Mouse (Mus musculus) heart, postnatal 0 days (tissue): Measurements from ENCODE around the gene 4930415O20Rik.

Experiments
- CTCF ChIP-seq: IDR thresholded peaks from 2 replicates; pipeline ENCODE4 v1.5.1; 2016; ENCODE audit warnings: antibody characterized with exemption, control low read depth, low read depth
- EP300 ChIP-seq: IDR thresholded peaks from 2 replicates; pipeline ENCODE4 v1.6.1; 2016; ENCODE audit warnings: antibody characterized with exemption, low read depth

DNA sequence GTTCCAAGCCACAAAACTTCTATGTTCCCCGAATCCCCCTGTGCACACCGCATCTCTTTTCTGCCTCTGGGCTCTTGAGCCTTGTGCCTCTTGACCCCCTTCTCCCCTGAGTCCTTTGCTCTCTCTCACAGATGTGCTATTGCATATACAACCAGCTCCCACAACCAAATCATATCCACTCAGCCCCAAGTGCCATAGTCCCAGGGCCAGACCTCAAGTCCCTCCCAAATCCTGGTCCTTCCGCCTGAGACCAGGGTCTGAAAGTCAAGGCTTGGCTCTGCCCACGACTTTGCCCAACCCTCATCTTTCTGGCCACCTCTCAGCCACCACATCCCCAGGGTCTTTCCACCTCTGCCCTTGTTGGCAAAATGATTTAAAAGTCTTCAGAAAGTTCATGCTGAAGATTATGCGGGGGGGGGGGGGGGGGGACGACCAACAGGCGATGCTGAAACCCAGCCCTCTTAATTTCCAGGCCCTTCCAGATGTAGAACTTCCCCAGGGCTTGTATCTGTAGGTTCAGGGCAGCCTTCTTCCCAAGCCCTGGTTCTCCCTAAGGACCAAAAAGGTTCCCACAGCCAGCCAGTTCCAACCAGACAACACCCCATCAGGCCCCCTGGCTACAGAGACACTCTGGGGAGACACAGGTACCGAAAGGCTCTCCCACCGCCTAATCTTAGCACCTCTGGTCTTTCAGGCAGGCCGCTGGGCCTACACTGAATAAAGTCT is 37.4 kb downstream of the 4930415O20Rik start:
- TF ChIP-seq CTCF (no peak), EP300 (no peak)
